Mouse (Mus musculus): ENCODE data around the gene Kcnip3. TPM values are rescaled to one million over a fixed set of nuclear protein-coding genes. Genes with fewer than 3 reads are reported as not detected.
A peak's percentile ranks its signal among the peaks of the same experiment; 100 is the strongest.

Kcnip3 gene
- polyA plus RNA-seq, 1 experiment from 2014 or later = 1.2 TPM

- Histone ChIP-seq H3K27ac (replicated peaks) (no peak overlapping the region), H3K9me3 (ENCODE audit: control insufficient read depth, low read length) (no peaks in the 10 kb centered on the region), H3K36me3 (ENCODE audit: control insufficient read depth, insufficient read depth, low read length) (no peaks in the 10 kb centered on the region), H3K9ac (ENCODE audit: low read length) (no peak overlapping the region), H3K4me2 (replicated peaks; ENCODE audit: low read depth) (no peak overlapping the region), H3K4me3 (ENCODE audit: low read depth, low read length) (no peak overlapping the region), H3K27me3 (ENCODE audit: control insufficient read depth, insufficient read depth, low read length) (no peaks in the 10 kb centered on the region), H3K4me1 (replicated peaks; ENCODE audit: control insufficient read depth, insufficient read depth) (no peaks in the 10 kb centered on the region)
- TF ChIP-seq CTCF (IDR thresholded peaks at IDR 0.05; ENCODE audit: low read depth) = no peak
- TF ChIP-seq EP300 (optimal IDR thresholded peaks at IDR 0.05) = no peak
- WGBS = 14% methylated on average over 9 of the region's 9 CpGs
- DNase-seq (ENCODE audit: low spot score) (peak; percentile 59), ATAC-seq (ENCODE audit: low FRiP score, low TSS enrichment) (no peak)
Observed at GRCm38 (mm10) chr2:127532379-127532778, 10.5 kb upstream of the Kcnip3 start.

GRCm38 (mm10) chr2:127531592-127531991, 9.7 kb upstream of the Kcnip3 start:
- H3K27me3 ChIP-seq (ENCODE audit: control insufficient read depth, insufficient read depth, low read length) = no peaks in the 10 kb centered on the region
- 69% methylated on average over 2 of the region's 2 CpGs for WGBS
- TF ChIP-seq CTCF (IDR thresholded peaks at IDR 0.05; ENCODE audit: low read depth) = no peak
- ATAC-seq (ENCODE audit: low FRiP score, low TSS enrichment) (no peak), DNase-seq (ENCODE audit: low spot score) (no peak)
- H3K4me1 ChIP-seq (replicated peaks; ENCODE audit: control insufficient read depth, insufficient read depth) = no peaks in the 10 kb centered on the region
- H3K9me3 ChIP-seq (ENCODE audit: control insufficient read depth, low read length) = no peaks in the 10 kb centered on the region
- H3K9ac ChIP-seq (ENCODE audit: low read length) = no peak overlapping the region
- no peaks in the 10 kb centered on the region for H3K36me3 ChIP-seq (ENCODE audit: control insufficient read depth, insufficient read depth, low read length)
- H3K27ac ChIP-seq (replicated peaks) = no peak overlapping the region
- no peak overlapping the region for H3K4me3 ChIP-seq (ENCODE audit: low read depth, low read length)
- H3K4me2 ChIP-seq (replicated peaks; ENCODE audit: low read depth) = no peak overlapping the region

GRCm38 (mm10) chr2:127530418-127530817, 8.5 kb upstream of the Kcnip3 start:
- H3K4me2 ChIP-seq (replicated peaks; ENCODE audit: low read depth) = no peak overlapping the region
- WGBS = 64% methylated on average over 3 of the region's 3 CpGs
- no peaks in the 10 kb centered on the region for H3K27me3 ChIP-seq (ENCODE audit: control insufficient read depth, insufficient read depth, low read length)
- no peaks in the 10 kb centered on the region for H3K4me1 ChIP-seq (replicated peaks; ENCODE audit: control insufficient read depth, insufficient read depth)
- no peak overlapping the region for H3K27ac ChIP-seq (replicated peaks)
- no peaks in the 10 kb centered on the region for H3K9me3 ChIP-seq (ENCODE audit: control insufficient read depth, low read length)
- H3K36me3 ChIP-seq (ENCODE audit: control insufficient read depth, insufficient read depth, low read length) = no peaks in the 10 kb centered on the region
- H3K4me3 ChIP-seq (ENCODE audit: low read depth, low read length) = no peak overlapping the region
- TF ChIP-seq EP300 (optimal IDR thresholded peaks at IDR 0.05) (no peak), CTCF (IDR thresholded peaks at IDR 0.05; ENCODE audit: low read depth) (no peak)
- ATAC-seq (ENCODE audit: low FRiP score, low TSS enrichment) = no peak
- no peak overlapping the region for H3K9ac ChIP-seq (ENCODE audit: low read length)
- DNase-seq (ENCODE audit: low spot score) = no peak

- H3K4me3 ChIP-seq (ENCODE audit: low read depth, low read length) = no peak overlapping the region
- TF ChIP-seq CTCF (IDR thresholded peaks at IDR 0.05; ENCODE audit: low read depth) (no peak), EP300 (optimal IDR thresholded peaks at IDR 0.05) (no peak)
- no peaks in the 10 kb centered on the region for H3K27me3 ChIP-seq (ENCODE audit: control insufficient read depth, insufficient read depth, low read length)
- DNase-seq (ENCODE audit: low spot score) = no peak
- no peaks in the 10 kb centered on the region; the same call in 1 of the 2 replicates for H3K4me1 ChIP-seq (replicated peaks; ENCODE audit: control insufficient read depth, insufficient read depth)
- no peaks in the 10 kb centered on the region for H3K9me3 ChIP-seq (ENCODE audit: control insufficient read depth, low read length)
- H3K27ac ChIP-seq (replicated peaks) = no peak overlapping the region
- H3K9ac ChIP-seq (ENCODE audit: low read length) = no peak overlapping the region
- H3K36me3 ChIP-seq (ENCODE audit: control insufficient read depth, insufficient read depth, low read length) = no peaks in the 10 kb centered on the region
- ATAC-seq (ENCODE audit: low FRiP score, low TSS enrichment) = no peak
- no peak overlapping the region for H3K4me2 ChIP-seq (replicated peaks; ENCODE audit: low read depth)
- 55% methylated on average over 3 of the region's 3 CpGs for WGBS
Observed at GRCm38 (mm10) chr2:127525004-127525775, 3.3 kb upstream of the Kcnip3 start.

GRCm38 (mm10) chr2:127523950-127524729, 2.2 kb upstream of the Kcnip3 start:
- ATAC-seq (ENCODE audit: low FRiP score, low TSS enrichment) = no peak

More at GRCm38 (mm10) chr2:127523950-127524729, 2.2 kb upstream of the Kcnip3 start:
- no peak for DNase-seq (ENCODE audit: low spot score)
- H3K36me3 ChIP-seq (ENCODE audit: control insufficient read depth, insufficient read depth, low read length) = no peaks in the 10 kb centered on the region
- H3K9ac ChIP-seq (ENCODE audit: low read length) = no peak overlapping the region
- H3K9me3 ChIP-seq (ENCODE audit: control insufficient read depth, low read length) = no peaks in the 10 kb centered on the region
- no peak overlapping the region for H3K27ac ChIP-seq (replicated peaks)
- no peak overlapping the region for H3K4me2 ChIP-seq (replicated peaks; ENCODE audit: low read depth)
- TF ChIP-seq EP300 (optimal IDR thresholded peaks at IDR 0.05) (no peak), CTCF (IDR thresholded peaks at IDR 0.05; ENCODE audit: low read depth) (no peak)
- H3K27me3 ChIP-seq (ENCODE audit: control insufficient read depth, insufficient read depth, low read length) = no peaks in the 10 kb centered on the region
- no peaks in the 10 kb centered on the region; the same call in 1 of the 2 replicates for H3K4me1 ChIP-seq (replicated peaks; ENCODE audit: control insufficient read depth, insufficient read depth)
- 48% methylated on average over 7 of the region's 7 CpGs for whole genome bisulfite sequencing
- no peak overlapping the region for H3K4me3 ChIP-seq (ENCODE audit: low read depth, low read length)
